Mouse (Mus musculus) ES-Bruce4 (cell line): ENCODE data around the gene Lrig1. TPM values are rescaled to one million over a fixed set of nuclear protein-coding genes. Genes with fewer than 3 reads are reported as not detected.
A peak's percentile ranks its signal among the peaks of the same experiment; 100 is the strongest.
"Not testable (repeated sequence)": the region's sequence is repeated elsewhere in the genome, so short reads cannot be mapped to it uniquely, and the experiment has no call there.

Experiments
- H3K27ac ChIP-seq: 2 replicates; pipeline ENCODE4 v1.5.1; 2012; ENCODE audit warnings: low read length, inconsistent platforms; ENCODE audit not compliant: insufficient read depth
- H3K27me3 ChIP-seq: 2 replicates; pipeline ENCODE4 v1.6.1; 2012; ENCODE audit warnings: mild to moderate bottlenecking, low read length, inconsistent platforms; ENCODE audit not compliant: control insufficient read depth, poor library complexity, insufficient read depth, severe bottlenecking
- H3K36me3 ChIP-seq: 2 replicates; pipeline ENCODE4 v1.6.1; 2012; ENCODE audit warnings: inconsistent platforms, mild to moderate bottlenecking, low read length, moderate library complexity; ENCODE audit not compliant: control insufficient read depth, poor library complexity, insufficient read depth, severe bottlenecking
- H3K4me1 ChIP-seq: one replicate; pipeline ENCODE4 v1.8.1; 2011; ENCODE audit warnings: low read length; ENCODE audit not compliant: control insufficient read depth, insufficient read depth
- H3K4me3 ChIP-seq: 2 replicates; pipeline ENCODE4 v1.5.1; 2011; ENCODE audit warnings: low read depth, mild to moderate bottlenecking, low read length
- H3K9ac ChIP-seq: 2 replicates; pipeline ENCODE4 v1.6.1; 2012; ENCODE audit warnings: low read depth, mild to moderate bottlenecking, inconsistent platforms; ENCODE audit not compliant: poor library complexity, severe bottlenecking
- H3K9me3 ChIP-seq: replicated peaks from 2 replicates; pipeline ENCODE4 v1.6.1; 2012; ENCODE audit warnings: mild to moderate bottlenecking, low read length, inconsistent platforms; ENCODE audit not compliant: control insufficient read depth, poor library complexity, insufficient read depth, severe bottlenecking
- CTCF ChIP-seq: IDR thresholded peaks from one replicate; pipeline ENCODE4 v1.8.1; 2011; ENCODE audit warnings: low read depth, low read length
- EP300 ChIP-seq: IDR thresholded peaks from 2 replicates; pipeline ENCODE4 v1.6.1; 2011; ENCODE audit warnings: low read depth, low read length; ENCODE audit not compliant: insufficient read depth
- POLR2A ChIP-seq: IDR thresholded peaks from one replicate; pipeline ENCODE4 v1.8.1; 2011; ENCODE audit warnings: low read length; ENCODE audit not compliant: insufficient read depth
- polyA plus RNA-seq: library from polyadenylated mRNA; stranded (reverse); fragments of >200 nt; gene quantifications from 2 replicates; pipeline ENCODE4 v1.2.4, GENCODE M21; 2011; ENCODE audit warnings: low read depth; ENCODE audit not compliant: missing spikeins, insufficient read depth, insufficient read length

Gene Lrig1
- polyA plus RNA-seq, 1 experiment: 7.3 TPM

DNA sequence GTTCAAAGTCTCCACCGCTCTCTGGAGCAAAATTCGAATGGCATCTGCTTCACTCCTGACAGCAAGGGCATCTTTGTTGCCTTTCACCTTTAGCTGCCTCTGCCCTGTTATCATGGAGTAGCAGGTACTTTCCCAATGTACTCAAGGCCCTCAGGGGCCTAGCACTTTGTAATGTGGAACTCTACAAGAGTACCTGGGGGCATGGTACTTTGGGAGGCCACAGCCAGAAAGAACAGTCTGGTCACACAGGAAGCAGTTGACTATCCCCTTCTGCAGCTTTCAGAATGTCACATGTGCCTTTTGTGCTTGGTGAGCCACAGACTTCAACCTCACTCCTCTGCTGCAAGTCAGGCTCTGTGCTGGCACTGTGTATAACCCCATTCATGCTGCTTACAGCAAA lies 134.2 kb downstream of the Lrig1 start:
- no peak overlapping the region for H3K4me3 ChIP-seq
- no peaks in the 10 kb centered on the region for H3K27me3 ChIP-seq
- TF ChIP-seq POLR2A: no peak
- no peak for TF ChIP-seq CTCF
- no peak for TF ChIP-seq EP300

DNA sequence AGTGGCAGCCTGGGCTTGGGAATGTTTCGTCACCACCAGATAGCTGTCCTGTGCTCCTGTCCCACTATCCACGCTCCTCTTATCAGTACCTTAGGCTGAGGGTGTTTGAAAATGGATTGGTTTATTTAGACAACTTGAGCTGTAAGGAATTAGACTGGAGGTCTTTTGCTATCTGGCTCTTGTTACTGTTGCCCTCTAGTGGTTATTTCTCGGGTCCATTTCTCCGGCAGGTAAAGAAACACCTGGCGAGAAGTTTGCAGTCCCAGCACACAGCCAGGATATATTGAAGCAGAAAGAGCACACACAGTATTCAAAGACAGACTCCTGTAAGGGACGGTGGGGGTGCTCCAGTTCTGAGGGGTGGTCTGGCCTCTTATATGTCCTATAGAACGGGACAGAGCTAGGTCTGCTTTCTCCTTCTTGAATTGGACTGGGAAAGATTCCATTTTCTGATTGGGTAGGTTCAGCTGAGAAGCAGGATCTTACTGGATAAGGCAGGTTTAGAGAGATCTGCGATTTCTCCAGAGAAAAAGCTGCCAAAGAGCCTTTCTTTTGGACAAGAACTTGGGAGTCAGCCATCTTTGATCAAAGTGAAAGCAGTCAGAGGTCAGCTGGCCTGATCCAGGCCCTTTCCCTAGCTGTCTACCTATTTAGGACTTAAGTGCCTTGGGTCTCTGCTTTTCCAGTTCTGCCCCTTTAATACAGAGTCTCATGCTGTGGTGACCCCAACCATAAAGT lies 136.6 kb downstream of the Lrig1 start:
- no peaks in the 10 kb centered on the region for H3K9me3 ChIP-seq
- H3K27me3 ChIP-seq: no peaks in the 10 kb centered on the region
- H3K4me3 ChIP-seq: no peak overlapping the region
- H3K36me3 ChIP-seq: no peaks in the 10 kb centered on the region
- H3K4me1 ChIP-seq: no peaks in the 10 kb centered on the region
- no peak overlapping the region for H3K27ac ChIP-seq
- TF ChIP-seq CTCF (peak; percentile 11), POLR2A (no peak)
- H3K9ac ChIP-seq: no peak overlapping the region

More for the DNA sequence above, 134.2 kb downstream of the Lrig1 start:
- no peaks in the 10 kb centered on the region for H3K36me3 ChIP-seq
- H3K9ac ChIP-seq: no peak overlapping the region
- no peak overlapping the region for H3K27ac ChIP-seq
- H3K9me3 ChIP-seq: no peaks in the 10 kb centered on the region
- no peaks in the 10 kb centered on the region for H3K4me1 ChIP-seq

DNA sequence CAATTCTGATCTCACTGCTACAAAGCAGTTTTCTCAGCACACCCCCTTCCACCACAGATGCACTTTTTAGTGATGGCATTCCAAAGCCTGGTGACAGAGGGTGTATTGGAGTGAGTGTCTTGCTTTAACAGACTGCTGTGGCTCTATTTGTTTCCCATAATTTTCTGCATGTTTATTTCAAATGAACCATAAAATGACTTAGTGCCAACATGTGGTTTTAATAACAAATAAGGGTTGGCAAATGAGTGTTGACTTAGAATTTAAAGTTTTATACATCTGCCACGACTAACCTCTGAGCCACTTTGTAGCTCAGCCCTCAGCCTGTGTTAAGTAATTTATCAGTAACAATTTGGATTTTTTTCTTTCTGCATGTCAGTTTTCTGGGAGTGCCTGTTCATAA lies 138.6 kb downstream of the Lrig1 start:
- no peak overlapping the region for H3K4me3 ChIP-seq

DNA sequence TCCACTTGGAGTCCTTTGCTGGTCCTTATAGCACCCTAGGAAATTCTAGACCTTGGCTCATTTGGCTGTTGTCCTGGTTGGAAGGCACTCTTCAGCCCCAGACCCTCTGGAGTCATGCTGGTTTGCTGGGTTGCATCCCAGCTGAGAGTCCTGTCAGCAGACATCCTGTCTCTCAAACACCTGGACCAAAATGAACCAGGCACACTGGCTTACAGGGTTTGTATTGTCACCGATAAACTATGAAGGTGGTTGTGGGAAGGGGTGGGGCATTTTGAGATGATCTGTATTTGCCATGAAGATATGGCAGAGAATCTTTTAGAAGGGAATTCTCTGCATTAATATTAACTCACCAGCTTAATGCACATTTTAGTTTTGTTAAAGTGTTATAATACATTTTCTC lies 139.1 kb downstream of the Lrig1 start:
- no peaks in the 10 kb centered on the region for H3K27me3 ChIP-seq
- no peak overlapping the region for H3K9ac ChIP-seq
- no peak for TF ChIP-seq EP300
- no peak for TF ChIP-seq POLR2A
- TF ChIP-seq CTCF: no peak
- H3K4me3 ChIP-seq: no peak overlapping the region
- H3K36me3 ChIP-seq: no peaks in the 10 kb centered on the region
- no peak overlapping the region for H3K27ac ChIP-seq
- no peaks in the 10 kb centered on the region for H3K4me1 ChIP-seq
- no peaks in the 10 kb centered on the region for H3K9me3 ChIP-seq

More for the DNA sequence above, 138.6 kb downstream of the Lrig1 start:
- no peak overlapping the region for H3K27ac ChIP-seq
- no peaks in the 10 kb centered on the region for H3K27me3 ChIP-seq
- no peaks in the 10 kb centered on the region for H3K4me1 ChIP-seq
- no peaks in the 10 kb centered on the region for H3K36me3 ChIP-seq
- TF ChIP-seq POLR2A (no peak), CTCF (no peak), EP300 (no peak)
- no peak overlapping the region for H3K9ac ChIP-seq
- no peaks in the 10 kb centered on the region for H3K9me3 ChIP-seq

DNA sequence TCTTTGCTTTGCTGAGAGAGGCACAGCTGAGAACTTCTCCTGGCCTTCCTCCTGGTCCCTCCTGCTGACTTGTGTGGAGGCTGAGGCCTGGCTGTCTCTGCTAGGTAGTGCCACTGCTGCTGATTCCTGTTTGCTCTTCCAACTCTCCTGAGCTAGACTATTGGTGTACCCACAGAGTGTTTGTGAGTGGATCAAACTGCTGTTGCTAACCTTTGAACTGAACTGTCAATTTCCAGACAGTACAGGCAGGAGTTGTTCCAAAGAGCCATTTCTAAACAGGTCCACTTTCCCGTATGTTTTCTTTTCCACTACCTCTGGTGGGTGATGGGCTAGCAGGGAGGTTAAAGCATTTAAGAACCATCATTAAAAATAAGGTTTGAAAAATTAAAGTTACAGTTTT lies 141.4 kb downstream of the Lrig1 start:
- H3K4me1 ChIP-seq, H3K9ac ChIP-seq, H3K4me3 ChIP-seq, H3K27me3 ChIP-seq, H3K9me3 ChIP-seq, H3K27ac ChIP-seq, H3K36me3 ChIP-seq: not testable (repeated sequence)

Other genes with a start within 250 kb of the Lrig1 start
- 10.5 and 11.0 TPM in 2 replicates for gene Slc25a26, start 199.8 kb downstream of the Lrig1 start, polyA plus RNA-seq